Mouse (Mus musculus) cerebellum, adult 9-10 months (tissue): ENCODE results near the gene Ror1.

Source experiments
- DNase-seq: peaks from one replicate; pipeline ENCODE4 v3.0.0; 2022

Gene Ror1

DNA sequence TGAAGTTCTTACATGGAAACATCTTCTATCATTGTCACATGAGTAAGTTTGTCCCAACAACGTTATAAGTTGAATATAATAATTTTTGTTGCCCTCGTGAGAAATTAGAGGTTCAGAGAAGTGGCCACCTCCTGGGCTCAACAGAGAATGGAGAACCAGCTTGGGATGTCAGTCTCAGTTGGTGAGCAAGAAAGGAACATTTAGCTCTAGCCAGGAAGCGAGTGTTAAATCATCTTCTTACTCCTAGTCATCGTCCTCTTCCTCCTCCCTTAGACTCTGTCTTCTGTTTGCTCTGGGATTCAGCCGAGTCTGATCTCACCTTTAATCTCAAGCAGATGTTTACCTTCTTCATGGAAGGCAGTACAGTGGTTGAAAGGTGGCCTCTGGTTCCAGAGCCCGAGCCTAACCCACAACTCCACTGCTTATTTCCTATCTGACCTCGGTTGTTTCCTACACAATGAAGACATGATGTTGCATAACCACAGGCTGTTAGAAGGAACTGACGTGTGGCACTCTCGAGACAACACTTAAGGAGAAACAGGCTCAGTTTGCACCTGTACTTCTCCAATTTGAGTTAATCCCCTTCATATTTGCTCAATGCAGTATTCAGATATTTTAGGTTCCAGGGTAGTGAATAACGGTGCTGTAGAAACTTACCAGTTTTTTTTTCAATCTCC, 175.6 kb downstream of the Ror1 start:
- no peak for DNase-seq

DNA sequence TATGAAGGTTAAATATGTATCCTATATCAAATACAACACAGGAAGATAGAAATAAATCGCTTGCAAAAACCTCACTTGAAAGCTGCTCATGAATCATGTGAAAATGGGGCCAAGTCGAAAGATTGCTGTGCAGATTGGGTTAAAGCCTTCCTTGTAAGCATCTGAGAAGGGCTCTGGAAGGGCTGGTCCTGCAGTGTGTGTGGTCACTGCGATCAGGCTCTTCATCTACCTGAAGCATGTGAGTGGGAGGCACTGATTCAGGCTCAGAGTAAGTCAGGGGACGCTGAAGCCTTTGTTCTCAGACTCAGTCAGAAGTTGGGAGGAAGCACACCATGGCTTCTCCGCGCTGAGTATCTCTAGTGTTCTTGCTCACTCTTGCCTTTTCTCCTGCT, 176.1 kb downstream of the Ror1 start:
- DNase-seq: no peak

DNA sequence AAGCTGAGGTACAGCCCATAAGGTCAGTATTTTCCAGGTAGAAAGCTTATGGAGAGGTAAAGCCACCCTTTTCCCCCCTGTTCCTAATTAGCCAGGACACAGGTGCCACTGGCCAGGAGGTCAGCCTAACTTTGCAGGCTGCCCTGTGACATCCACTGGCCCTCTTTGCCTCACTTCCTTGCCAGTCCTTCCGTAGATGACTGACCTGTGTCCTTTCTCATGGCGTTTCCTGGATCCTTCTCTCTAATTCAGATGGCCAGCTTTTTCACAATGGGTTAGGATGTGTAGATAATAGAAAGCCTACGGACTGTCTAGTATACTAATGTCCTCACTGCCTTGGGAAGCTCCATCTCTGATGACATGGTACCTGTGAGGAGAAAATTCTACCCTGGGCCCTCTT, 177.8 kb downstream of the Ror1 start:
- DNase-seq: no peak

DNA sequence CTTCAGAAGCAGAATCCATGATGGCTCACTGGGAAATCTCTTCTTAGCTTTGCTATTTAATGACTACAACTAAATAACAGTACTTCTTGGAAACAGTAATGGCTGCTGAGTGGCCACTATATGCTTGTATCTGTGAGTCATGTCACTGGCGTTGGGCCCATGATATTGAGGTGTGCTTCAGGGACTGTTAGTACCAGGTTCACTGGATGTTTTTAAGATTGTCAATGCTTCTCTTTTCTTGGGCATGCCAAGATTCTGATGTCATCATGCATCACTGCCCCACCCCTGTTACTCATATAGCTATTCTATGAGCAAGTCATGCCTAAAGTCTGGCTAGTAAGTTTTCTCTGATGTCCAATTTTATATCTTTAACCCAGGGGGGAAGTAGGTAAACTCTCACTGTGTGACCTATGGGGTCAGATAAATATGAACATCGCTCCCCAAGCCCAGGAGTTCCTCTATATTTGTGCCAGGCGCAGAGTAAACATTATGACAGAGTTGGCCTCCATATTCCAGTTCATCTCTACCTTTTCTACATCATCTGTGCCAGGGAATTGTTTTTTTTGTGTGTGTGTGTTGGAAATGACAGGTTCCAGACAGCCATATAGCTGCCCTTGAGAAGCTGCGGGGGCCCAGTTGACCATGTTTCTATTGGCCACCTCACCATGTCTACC, 178.4 kb downstream of the Ror1 start:
- DNase-seq: no peak

DNA sequence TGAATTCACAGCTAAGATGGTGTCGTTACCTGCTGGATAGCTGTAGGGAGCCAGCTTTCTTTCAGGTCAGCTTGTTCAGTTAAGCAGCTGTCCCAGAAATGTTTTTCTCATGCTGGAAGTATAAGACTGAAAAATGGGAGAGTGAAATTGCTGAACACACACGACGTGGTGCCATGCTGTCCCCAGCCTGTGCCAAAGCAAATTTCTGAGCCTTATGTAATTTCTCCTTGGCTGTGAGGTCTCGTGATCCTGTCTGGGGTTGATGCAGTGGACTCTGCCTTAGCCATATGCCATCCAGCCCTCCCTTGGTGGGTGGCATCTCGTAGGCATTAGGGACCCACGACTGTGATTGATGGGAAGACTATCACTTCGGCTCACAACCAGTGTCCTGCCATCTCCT, 180.9 kb downstream of the Ror1 start:
- DNase-seq: peak; percentile 84

DNA sequence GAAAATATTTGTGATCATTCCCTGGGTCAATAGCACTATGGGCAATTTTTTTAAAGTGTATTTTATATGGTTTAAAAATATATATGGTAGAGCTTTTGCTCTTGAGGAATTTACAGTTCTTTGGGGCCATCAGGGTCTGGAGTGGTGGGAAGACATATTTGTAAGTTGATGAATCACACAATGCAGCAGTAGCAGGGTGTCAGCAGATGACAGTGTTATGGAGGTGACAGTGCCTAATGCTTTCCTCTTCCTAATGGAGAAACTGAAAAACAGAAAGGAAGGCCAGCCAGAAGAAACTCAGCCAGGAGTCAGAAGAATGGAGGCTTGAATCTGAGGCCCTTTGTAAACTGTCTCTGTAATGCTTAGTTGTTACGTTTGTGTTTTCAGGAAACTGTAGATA, 181.4 kb downstream of the Ror1 start:
- peak; percentile 18 for DNase-seq

DNA sequence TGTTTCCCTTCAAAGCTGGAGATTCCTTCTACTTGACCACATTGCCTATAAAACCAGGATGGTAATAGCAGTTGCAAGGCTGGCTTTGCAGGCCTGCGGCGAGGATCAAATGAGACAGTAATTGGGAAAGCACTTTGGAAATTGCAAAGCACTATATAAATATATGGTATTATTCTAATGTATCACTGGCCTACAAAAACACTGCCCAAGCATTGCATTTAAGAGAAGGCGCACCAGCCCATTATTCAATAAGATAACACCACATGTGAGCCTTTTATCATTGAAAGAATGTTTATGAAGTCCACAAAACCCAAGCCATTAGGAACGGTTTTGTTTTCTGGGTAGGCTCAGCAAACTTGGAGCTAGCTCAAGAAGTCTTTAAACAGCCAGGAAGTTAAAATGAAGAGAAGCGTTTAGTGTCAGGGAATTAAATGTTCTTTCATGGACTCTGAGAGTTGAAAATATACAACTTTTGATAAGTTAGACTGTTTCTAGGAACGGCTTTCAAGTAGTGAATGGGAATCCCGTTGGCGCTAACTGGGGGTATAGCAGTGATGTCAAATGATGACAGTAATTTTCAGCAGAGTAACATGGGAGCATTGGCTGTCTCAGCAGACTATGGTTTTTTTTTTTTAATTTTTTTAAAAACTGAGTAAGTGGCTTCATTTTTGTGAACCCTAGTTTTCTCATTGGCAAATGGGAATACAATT, 187.7 kb downstream of the Ror1 start:
- DNase-seq: no peak

DNA sequence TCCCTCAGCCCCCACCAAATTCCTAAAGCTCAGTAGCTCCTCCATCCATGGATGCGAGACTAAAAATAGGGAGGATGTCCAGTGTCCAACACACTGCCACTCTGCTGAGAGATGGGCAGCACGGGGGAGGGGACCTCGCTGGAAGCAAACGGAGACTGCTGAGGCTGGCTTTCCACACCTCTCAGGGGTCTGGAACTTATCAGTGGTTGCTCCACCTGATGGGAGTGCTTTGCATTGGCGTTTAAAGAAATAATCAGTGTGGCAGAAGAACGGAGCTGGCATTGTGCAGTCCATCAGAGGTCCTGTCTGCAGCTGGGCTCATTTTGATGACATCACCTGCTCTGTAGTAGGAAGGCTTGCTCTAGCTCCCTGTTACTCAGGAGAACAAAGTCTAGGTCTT, 188.9 kb downstream of the Ror1 start:
- DNase-seq: no peak

DNA sequence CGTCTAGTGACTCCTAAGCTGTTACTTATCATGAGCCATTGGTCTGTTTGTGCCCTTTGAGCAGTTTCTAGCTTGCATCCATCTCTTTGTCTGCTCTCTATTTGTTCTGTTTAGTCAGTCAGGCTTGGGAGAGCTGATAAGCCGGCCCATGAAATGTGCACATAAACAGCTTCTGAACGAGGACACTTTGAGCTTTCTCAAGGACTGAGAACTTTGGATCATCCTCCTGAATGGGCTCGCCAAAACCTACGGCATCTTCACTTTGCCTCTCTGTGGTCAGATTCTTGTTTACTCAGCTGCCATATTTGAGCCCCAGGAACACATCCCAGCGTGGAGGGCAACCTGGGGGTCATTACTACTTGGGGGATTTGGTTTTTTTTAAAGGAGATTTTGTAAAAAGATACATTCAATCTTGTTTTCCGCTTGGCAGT, 190.5 kb downstream of the Ror1 start:
- DNase-seq: no peak

DNA sequence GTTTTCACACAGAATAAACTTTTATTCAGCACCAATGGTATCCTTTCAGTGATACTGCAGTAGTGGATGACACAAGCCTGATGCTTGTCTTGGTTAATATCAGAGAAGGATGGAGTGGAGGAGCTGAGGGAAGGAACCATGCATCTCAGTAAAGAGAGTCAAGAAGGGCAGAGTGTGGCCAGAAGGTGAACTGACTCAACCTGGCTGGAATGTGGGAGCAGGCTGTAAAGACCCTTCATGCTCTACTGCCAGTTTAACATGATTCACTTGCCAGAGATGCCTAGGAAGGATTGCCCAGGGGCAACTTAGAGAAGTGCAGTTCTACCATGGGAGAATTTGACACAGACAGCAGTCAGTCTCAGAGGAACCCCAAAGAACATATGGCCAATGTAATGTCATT, 191.2 kb downstream of the Ror1 start:
- DNase-seq: no peak

DNA sequence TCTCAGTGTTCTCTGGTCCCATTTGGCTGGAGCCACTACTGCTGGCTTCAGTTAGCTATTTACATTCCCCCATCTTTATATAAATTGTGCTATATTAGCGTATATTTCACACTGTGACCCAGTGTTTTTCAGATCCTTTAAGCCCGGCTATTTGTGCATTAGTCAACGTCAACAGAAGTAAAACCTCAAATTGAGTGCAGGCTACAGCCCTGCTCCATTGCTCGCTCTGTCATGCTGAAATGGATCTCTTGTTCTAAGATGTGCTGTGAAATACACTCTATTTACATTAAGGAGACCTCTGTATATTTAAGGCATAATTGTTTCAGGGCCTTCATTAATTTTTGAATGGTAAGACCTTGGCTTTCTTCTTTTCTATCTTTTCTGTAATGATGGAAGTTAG, 192.2 kb downstream of the Ror1 start:
- no peak for DNase-seq

DNA sequence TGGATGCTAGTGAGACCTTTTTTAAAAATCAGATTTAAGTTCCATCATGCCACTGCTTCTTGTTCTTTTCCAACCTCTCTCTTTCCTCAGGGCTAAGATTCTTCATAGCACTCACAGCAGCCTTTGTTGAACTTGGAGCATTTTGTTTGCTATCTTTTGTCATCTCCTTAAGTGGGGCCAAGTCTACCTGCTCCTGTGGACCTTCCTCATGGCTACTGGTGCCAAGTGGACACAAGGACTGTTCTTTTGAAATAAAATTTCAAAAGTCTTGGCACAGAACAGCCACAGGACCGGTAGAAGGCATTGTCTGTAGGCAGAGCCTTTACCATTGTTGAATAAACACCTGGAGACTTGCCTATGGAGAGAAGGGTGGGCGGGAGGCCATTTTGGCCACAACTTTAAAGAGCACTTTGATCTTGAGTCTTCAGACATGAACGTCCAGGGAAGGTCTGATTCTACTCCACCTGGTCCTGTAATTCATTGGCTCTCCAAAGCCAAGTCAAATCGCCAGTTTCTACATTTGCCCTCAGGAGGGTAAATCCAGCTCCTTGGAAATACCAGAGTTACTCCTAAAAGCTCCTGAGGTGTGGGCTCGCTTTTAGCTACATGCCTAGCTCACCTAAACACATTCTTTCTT, 195.5 kb downstream of the Ror1 start:
- no peak for DNase-seq

DNA sequence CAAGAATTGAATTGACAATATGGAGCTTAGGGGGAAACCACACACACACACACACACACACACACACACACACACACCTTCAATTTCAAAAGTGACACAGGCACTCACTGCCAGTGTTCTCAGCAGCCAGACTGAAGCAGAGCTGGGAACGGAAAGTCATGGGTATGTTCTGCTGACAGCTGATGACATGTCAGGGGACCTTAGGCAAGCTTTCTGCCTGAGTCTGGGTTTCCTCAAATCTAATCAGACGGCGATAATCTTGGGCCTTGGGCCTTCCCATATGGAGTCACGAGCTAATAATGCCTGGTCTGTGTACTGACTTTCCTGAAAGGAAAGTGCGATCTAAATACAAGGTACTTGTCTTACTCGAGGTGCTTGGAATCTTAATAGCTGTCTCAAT, 202.1 kb downstream of the Ror1 start:
- no peak for DNase-seq

DNA sequence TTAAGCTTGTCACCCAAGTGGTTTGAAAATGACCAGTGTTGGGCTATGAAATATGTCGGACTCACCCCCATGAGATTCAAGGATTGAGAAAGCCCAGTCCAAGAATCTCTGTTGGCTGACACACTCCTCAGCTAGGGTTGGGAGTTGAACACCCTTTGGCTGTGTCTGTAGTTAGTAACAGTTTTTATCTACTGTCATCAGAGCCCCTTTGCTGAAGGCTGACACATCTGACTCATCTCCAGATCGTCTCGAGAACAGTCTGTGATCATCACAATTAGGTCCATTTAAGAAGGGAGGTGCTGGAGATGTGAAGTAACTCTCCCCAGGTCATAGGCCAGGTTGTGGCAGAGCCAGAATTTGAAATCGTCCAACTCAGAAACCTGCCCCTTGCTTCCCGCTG, 203.0 kb downstream of the Ror1 start:
- DNase-seq: no peak

DNA sequence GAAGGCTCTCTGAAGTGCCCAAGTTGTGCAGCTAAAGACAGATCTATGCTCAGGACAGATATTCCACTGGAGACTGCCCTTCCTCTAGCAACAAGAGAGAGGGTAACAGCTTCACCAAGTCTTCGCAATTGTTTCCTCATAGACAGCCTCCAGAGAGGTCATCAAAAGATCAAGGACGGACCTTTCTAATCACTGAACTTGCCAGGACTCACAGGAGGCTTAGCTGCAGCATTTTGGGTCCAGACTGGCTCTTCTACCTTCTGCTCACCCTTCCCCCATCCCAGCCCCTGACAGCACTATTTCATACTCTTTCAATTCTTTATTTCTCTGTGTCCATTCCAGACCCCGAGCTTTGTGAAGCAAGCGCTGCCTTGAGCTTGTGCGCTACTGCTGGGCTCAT, 204.6 kb downstream of the Ror1 start:
- DNase-seq: no peak

DNA sequence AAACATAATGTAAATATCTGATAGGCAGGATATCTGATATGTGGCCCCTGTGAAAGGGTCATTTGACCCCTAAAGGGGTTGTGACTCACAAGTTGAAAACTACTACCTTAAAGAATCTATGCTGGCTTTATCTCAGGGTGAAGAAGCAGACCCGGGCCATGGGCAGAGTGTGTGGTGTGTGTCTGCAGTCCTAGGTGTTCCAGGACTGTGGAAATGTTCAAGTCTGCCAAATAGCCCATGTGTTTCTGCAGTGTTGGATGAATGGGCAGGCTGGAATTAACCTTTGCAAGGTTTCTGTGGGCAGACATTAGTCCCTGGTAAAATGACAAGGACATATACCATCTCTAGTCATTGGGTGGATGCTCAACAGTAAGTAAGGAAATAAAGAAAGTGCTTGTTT, 205.8 kb downstream of the Ror1 start:
- no peak for DNase-seq

DNA sequence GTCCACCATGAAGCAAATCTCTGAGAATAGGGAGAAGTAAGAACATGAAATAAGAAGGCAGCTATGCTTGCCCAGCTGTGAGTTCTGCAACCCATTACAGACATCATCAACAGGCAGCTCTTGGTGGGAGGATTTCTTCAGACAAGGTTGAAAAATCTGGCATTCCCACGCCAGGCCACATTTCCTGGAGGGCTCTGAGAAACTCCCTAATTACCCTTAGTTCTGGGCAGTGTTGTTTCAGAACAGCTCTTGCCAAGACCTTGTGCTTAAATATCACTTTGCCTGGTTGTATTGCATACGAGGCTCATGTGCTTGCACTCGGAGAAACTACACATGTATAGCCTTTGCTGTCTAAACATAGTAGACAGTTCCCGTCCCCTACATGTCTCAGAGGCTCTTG, 211.8 kb downstream of the Ror1 start:
- no peak for DNase-seq

DNA sequence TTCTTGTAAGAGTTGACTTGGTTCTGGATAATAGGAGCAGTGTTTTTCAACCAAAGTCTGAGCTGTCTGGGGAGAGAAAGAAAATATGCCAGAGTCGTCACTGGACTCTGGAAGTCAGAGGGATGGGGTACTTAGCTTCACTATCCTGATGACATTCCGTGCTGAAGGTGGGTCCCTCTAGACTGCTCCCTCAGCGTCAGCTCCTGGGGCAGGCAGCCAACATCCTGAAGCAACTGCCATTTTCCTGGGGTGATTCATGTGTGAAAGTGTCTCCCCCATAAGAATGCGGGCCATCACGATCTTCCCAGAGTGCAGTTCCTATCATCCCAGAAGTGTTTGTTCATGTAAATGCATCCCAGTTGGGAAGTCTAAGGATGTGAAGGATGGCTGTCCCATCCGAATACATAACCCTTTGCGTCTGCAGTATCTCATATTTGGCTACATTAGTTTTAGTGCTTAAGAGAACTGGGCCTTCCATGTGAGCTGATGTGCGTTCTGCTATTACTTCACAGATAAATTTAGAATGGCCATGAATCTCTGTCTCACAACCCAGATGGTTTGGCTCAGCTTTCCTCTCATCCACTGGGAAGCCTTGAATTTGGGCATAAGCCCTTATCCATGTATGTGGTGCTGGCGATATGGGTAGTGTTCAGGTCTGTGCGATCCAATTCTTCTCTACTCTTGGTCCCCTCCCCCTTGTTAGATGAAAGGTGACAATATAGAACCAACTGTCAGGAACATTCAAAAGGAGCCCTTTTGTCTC, 216.4 kb downstream of the Ror1 start:
- no peak for DNase-seq

DNA sequence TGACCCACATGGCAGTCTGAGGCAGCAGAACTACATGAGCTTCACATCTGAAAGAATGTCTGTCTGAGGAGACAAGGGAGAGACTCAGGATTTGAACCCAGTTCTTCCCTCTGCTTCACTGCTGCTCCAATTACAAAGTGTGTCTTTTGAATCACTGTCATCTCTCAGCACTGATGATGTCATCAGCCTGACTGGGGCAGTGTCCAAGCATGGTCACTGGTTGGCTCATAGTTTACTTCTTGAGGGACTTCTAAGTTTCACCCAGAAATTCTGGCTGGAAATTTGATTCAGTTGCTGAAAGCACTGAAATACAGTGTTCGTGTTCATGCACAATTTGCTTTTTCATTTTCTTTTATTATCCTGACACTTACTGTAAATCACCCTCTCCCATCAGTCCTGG, 219.5 kb downstream of the Ror1 start:
- no peak for DNase-seq

DNA sequence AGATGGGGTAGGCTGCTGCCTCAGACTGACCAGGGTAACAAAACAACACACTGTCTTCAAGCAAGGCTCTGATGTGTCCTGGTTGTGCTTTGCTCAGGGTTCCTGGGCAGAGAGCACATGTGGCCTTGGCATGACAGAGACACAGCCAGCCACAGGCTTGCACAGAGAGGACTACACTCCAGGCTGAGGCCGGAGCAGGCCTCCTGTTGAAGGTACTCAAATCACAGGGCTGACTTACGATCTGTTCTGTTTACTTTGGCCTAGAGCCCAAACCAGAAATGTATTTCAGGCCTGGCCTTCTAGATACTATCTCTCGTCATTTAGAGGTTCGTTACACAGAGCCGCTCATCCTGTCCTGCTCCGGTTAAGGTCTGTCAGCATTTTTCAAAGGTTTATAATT, 226.2 kb downstream of the Ror1 start:
- DNase-seq: peak; percentile 34

DNA sequence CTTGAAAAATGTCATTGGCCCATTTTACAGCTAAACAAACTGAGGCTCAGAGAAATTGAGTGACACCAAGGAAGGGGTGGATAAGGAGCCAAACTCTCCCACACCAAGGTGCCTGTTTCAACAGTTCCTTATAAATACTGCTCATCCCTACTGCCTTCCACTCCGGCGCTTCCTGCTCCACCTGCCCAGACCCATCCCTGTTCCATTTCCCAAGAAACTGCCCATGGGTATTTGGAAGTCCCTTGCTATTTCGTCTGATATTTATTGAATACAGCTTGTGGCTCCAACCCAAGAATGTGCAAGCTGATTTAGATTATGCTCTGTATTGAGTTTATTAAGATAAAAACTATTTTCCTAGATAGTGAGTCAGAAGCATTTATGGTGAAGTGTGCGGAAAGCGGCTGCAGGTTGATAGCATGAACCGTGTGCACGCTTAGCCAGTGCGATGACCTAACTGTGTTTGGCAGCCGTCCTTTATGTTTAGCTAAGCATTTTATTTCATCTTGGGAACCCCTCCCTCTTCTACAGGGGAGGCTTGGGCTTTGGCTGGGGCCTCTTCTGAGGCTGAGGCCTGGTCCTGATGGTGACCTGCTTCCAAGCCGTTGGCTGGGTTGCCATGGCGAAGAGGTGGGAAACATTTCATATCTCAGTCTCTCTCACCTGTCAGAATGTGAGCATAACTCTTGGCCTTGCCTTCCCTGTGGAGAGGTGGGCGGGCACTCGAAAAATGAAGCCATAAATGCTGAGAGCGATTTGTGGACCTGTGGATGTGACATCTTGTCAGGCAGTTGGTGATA, 229.3 kb downstream of the Ror1 start:
- DNase-seq: no peak

DNA sequence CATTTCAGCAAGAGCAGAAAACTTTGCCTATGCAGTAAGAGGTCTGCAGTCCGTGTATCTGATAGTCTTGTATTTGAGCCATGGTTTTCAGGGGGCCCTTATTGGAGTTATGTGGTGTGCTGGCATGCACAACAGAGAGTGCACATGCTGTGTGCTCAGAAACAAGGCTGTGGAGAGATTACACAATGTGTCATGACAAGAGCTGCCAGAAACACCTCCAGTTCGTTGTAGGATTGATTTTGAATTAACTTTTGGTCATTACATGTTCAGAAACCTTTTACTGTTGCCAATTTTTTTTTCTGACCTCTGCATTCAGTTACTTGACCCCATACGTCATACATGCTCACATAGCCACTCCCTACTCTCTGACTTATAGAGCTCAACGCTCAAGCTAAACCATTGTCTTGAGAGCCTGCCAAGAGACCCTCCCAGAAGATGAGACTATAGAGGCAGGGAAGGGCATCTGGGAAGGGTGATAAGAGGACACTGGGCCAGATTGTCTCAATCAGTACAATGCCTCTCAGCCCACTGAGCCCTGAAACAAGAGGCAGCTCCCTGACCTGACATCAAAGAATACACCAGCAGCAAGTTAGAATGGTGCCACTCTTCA, 232.9 kb downstream of the Ror1 start:
- no peak for DNase-seq
